Mouse (Mus musculus) telencephalon, adult 2 months (tissue): ENCODE measurements around the gene Helz.

Experiments used
- DNase-seq: peaks from one replicate; pipeline ENCODE4 v3.0.0-alpha.2; 2011; ENCODE audit warnings: low read depth, low spot score

The Helz gene

GRCm38 (mm10) chr11:107615696-107616095 is 68.0 kb downstream of the Helz start:
- DNase-seq = no peak

GRCm38 (mm10) chr11:107617976-107618375 is 70.2 kb downstream of the Helz start:
- DNase-seq = no peak

GRCm38 (mm10) chr11:107624661-107625060 is 76.9 kb downstream of the Helz start:
- DNase-seq = no peak

- DNase-seq = no peak
Measured at GRCm38 (mm10) chr11:107625746-107626145, 78.0 kb downstream of the Helz start.

GRCm38 (mm10) chr11:107629504-107629903 is 81.8 kb downstream of the Helz start:
- peak; percentile 34 for DNase-seq

- DNase-seq = no peak
Measured at GRCm38 (mm10) chr11:107629951-107630350, 82.2 kb downstream of the Helz start.

GRCm38 (mm10) chr11:107631124-107631523 is 83.4 kb downstream of the Helz start:
- no peak for DNase-seq

- no peak for DNase-seq
Measured at GRCm38 (mm10) chr11:107633563-107634146, 85.9 kb downstream of the Helz start.

GRCm38 (mm10) chr11:107638137-107638536 is 90.4 kb downstream of the Helz start:
- DNase-seq = no peak

- no peak for DNase-seq
Measured at GRCm38 (mm10) chr11:107639657-107640056, 91.9 kb downstream of the Helz start.

- DNase-seq = no peak
Measured at GRCm38 (mm10) chr11:107644461-107644860, 96.7 kb downstream of the Helz start.

- DNase-seq = no peak
Measured at GRCm38 (mm10) chr11:107647330-107647729, 99.6 kb downstream of the Helz start.

- DNase-seq = no peak
Measured at GRCm38 (mm10) chr11:107648668-107649067, 100.9 kb downstream of the Helz start.

GRCm38 (mm10) chr11:107649458-107649857 is 101.7 kb downstream of the Helz start:
- no peak for DNase-seq

GRCm38 (mm10) chr11:107650422-107651051 is 102.8 kb downstream of the Helz start:
- DNase-seq = no peak

GRCm38 (mm10) chr11:107651391-107651790 is 103.7 kb downstream of the Helz start:
- DNase-seq = no peak

- DNase-seq = no peak
Measured at GRCm38 (mm10) chr11:107652137-107652536, 104.4 kb downstream of the Helz start.

- no peak for DNase-seq
Measured at GRCm38 (mm10) chr11:107655538-107655937, 107.8 kb downstream of the Helz start.

GRCm38 (mm10) chr11:107657117-107657516 is 109.4 kb downstream of the Helz start:
- DNase-seq = no peak

- DNase-seq = no peak
Measured at GRCm38 (mm10) chr11:107660452-107660851, 112.7 kb downstream of the Helz start.

GRCm38 (mm10) chr11:107662666-107663065 is 114.9 kb downstream of the Helz start:
- no peak for DNase-seq

GRCm38 (mm10) chr11:107667542-107667941 is 119.8 kb downstream of the Helz start:
- no peak for DNase-seq

GRCm38 (mm10) chr11:107668223-107668622 is 120.5 kb downstream of the Helz start:
- no peak for DNase-seq

- DNase-seq = no peak
Measured at GRCm38 (mm10) chr11:107668977-107669376, 121.2 kb downstream of the Helz start.
